Mouse (Mus musculus) olfactory bulb, adult 2 months (tissue): Measurements from ENCODE around the gene Hivep3.

Experiments used
- CTCF ChIP-seq: fragments of 200-500 bp; IDR thresholded peaks from 2 replicates; pipeline ENCODE4 v1.5.1; 2012; ENCODE audit warnings: low read depth, mild to moderate bottlenecking, low read length, moderate library complexity; ENCODE audit not compliant: insufficient read depth
- POLR2A ChIP-seq: fragments of 200-500 bp; IDR thresholded peaks from 2 replicates; pipeline ENCODE4 v1.6.1; 2012; ENCODE audit warnings: mild to moderate bottlenecking, low read depth, low read length, moderate library complexity; ENCODE audit not compliant: insufficient read depth

DNA sequence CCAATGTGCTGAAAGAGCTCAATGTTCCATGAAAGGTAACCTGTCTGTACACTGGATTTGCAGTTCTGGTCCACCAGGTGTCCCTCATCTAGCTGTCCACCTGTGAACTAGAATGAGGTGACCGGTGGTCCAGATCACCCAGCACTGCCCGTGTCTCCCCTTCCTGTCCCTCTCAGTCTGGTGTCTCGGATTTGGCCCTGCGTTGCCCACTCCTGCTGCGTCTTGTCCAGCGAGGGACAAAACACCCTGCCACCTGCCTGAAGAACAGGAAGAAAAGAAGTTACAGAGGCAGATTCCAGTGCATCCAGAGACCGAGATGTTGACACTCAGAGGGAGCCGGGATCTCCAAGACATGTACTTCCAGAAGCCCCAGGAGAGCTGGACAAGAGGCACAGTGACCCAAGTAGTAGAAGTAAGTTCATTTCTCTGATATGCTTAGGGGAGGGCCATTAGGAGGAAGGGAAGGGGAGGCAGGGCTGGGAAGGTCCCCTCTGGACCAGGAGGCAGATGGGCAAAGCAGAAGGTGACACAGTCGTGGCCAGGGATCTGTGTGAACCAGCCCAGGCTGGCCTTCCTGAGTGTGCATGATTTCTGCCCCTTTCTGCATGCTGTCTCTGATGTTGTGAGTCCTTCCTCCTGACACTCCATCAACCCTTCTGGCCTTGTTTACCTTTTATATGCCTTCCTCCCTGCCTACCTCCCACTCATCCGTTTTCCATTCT lies 138.4 kb downstream of the Hivep3 start:
- no peak for TF ChIP-seq POLR2A
- TF ChIP-seq CTCF, result no peak
